Mouse (Mus musculus) erythroblast, embryonic 14.5 days (primary cell): Measurements from ENCODE around the gene Foxg1.

Source experiments
- GATA1 ChIP-seq: IDR thresholded peaks from 2 replicates; pipeline ENCODE4 v1.6.1; 2012; ENCODE audit warnings: low read length, inconsistent platforms, mixed read lengths
- TAL1 ChIP-seq: IDR thresholded peaks from 3 replicates; pipeline ENCODE4 v1.6.1; 2012; ENCODE audit warnings: low read length, inconsistent platforms, mixed read lengths

DNA sequence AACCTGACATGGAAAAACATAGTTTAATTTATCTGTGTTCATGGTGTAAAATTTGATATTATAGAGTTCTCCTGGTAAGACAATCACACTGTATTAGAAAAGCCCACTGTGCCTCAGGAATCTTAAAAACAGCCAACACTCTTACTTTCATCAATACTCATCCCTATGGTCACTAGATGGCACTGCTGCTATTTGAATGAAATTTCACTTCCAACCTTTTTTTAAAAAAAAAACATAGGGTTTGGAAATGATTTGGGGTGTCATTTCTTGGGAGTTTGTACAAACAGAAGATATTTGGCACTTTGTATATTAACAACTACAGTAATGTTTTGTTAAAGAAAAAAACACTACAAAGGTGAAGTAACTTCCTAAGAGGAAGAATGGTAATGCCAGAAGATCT lies 10.3 kb upstream of the Foxg1 start:
- TF ChIP-seq GATA1 (no peak), TAL1 (no peak)
